Mouse (Mus musculus) adipocyte (in vitro differentiated cells): Measurements from ENCODE around the gene 1700001K19Rik.
"Not testable (repeated sequence)": the region's sequence is repeated elsewhere in the genome, so short reads cannot be mapped to it uniquely, and the experiment has no call there.

Experiments used
- DNase-seq: peaks from one replicate; pipeline ENCODE4 v3.0.0-alpha.2; 2016; ENCODE audit warnings: low spot score

The 1700001K19Rik gene

GRCm38 (mm10) chr12:110682561-110683299, at the start of gene 1700001K19Rik:
TSS of gene 1700001K19Rik (minus strand) at chr12:110682619.
- DNase-seq: no peak

GRCm38 (mm10) chr12:110726428-110726827, 44.0 kb upstream of the 1700001K19Rik start:
- DNase-seq: no peak

- DNase-seq: no peak
Measured at GRCm38 (mm10) chr12:110725489-110725888, 43.1 kb upstream of the 1700001K19Rik start.

GRCm38 (mm10) chr12:110725051-110725450, 42.6 kb upstream of the 1700001K19Rik start:
- DNase-seq: no peak

GRCm38 (mm10) chr12:110716004-110716403, 33.6 kb upstream of the 1700001K19Rik start:
- no peak for DNase-seq

GRCm38 (mm10) chr12:110714215-110714614, 31.8 kb upstream of the 1700001K19Rik start:
- DNase-seq: no peak

- DNase-seq: no peak
Measured at GRCm38 (mm10) chr12:110713784-110714183, 31.4 kb upstream of the 1700001K19Rik start.

- no peak for DNase-seq
Measured at GRCm38 (mm10) chr12:110711270-110711669, 28.9 kb upstream of the 1700001K19Rik start.

- no peak for DNase-seq
Measured at GRCm38 (mm10) chr12:110707451-110707850, 25.0 kb upstream of the 1700001K19Rik start.

GRCm38 (mm10) chr12:110706337-110707231, 24.2 kb upstream of the 1700001K19Rik start:
- no peak for DNase-seq

- not testable (repeated sequence) for DNase-seq
Measured at GRCm38 (mm10) chr12:110705419-110705818, 23.0 kb upstream of the 1700001K19Rik start.

- DNase-seq: no peak
Measured at GRCm38 (mm10) chr12:110703682-110704081, 21.3 kb upstream of the 1700001K19Rik start.

- DNase-seq: peak; percentile 88
Measured at GRCm38 (mm10) chr12:110703008-110703471, 20.6 kb upstream of the 1700001K19Rik start.

- no peak for DNase-seq
Measured at GRCm38 (mm10) chr12:110702556-110702955, 20.1 kb upstream of the 1700001K19Rik start, which contains the start of gene Hsp90aa1. TSS of gene Hsp90aa1 (minus strand) at chr12:110702728.

GRCm38 (mm10) chr12:110701363-110701762, 18.9 kb upstream of the 1700001K19Rik start:
- DNase-seq: not testable (repeated sequence)

GRCm38 (mm10) chr12:110700730-110701129, 18.3 kb upstream of the 1700001K19Rik start:
- DNase-seq: no peak

GRCm38 (mm10) chr12:110699171-110699547, 16.7 kb upstream of the 1700001K19Rik start:
- DNase-seq: no peak

GRCm38 (mm10) chr12:110698523-110699170, 16.2 kb upstream of the 1700001K19Rik start:
- no peak for DNase-seq

GRCm38 (mm10) chr12:110698080-110698479, 15.7 kb upstream of the 1700001K19Rik start:
- DNase-seq: no peak

- DNase-seq: no peak
Measured at GRCm38 (mm10) chr12:110697457-110697856, 15.0 kb upstream of the 1700001K19Rik start.

- DNase-seq: no peak
Measured at GRCm38 (mm10) chr12:110696975-110697400, 14.6 kb upstream of the 1700001K19Rik start.
